Mouse (Mus musculus) urinary bladder, postnatal 14 days (tissue): ENCODE measurements at regions not wholly inside any gene's neighbourhood (a gene's known extent, or its start where the extent isn't known, plus 50 kb on each side); places are given as distances from the start of the nearest gene placed in this dataset.

ENCODE experiments used
- DNase-seq: peaks from one replicate; pipeline ENCODE4 v3.0.0; 2021; ENCODE audit warnings: low spot score

DNA sequence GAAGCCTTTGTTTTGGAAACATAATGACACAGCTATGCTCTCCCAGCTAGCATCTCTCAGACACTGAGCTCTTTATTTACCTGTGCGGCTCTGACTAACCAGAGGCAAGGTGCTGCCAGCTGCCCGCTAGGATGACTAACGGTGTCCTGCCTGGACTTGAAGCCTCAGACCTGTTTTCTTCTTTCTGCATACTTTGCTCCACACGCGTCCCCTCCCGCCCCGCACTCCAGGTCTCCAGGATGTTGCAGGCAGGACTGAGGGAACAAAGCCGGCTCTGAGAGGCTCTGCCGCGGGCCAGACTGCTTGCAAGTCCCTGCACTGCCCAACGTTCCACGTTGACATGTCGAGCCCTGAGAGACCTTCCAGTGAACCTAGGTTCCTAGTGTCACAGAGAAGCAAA lies 106.2 kb upstream of the Efcab1 start:
- peak; percentile 76 for DNase-seq

GRCm38 (mm10) chr16:14827008-14827407 lies 79.4 kb upstream of the Efcab1 start:
- DNase-seq, result peak; percentile 4

DNA sequence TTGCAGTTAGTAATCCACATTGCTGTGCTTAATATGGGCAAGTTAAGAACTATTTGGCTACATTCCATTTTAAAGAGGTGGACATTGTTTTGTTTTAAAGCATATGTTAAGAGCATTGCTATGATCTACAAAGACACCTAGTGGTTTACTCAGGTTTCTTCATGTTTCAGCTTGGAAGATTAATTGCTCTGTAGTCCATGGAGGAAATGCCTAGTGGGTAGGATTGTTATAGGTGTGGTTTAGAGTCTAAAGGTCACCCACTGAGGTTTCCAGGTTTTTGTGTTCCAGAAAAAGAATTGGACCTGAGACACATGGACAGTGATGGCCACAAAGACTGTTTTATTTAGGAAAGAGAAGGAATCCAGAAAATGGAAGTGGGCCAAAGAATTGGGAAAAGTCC lies 65.6 kb upstream of the Efcab1 start:
- DNase-seq, result no peak
